Mouse (Mus musculus) limb, embryonic 15.5 days (tissue): ENCODE data around the gene Ankrd39. TPM values are rescaled to one million over a fixed set of nuclear protein-coding genes. Genes with fewer than 3 reads are reported as not detected.

Experiments
- ATAC-seq: fragments of 200-750 bp; cut with Nextera tagmentation; 2 replicates; pipeline ENCODE4 v1.8.0; 2017; ENCODE audit warnings: low read depth, moderate TSS enrichment; ENCODE audit not compliant: insufficient number of reproducible peaks, low FRiP score, low TSS enrichment
- H3K27ac ChIP-seq: fragments of 300-500 bp; sonication (generic); 2 replicates; pipeline ENCODE4 v1.5.1; 2015; ENCODE audit warnings: moderate library complexity, mild to moderate bottlenecking, inconsistent platforms
- H3K27me3 ChIP-seq: fragments of 300-500 bp; sonication (generic); 2 replicates; pipeline ENCODE4 v1.6.1; 2015; ENCODE audit warnings: inconsistent platforms
- H3K36me3 ChIP-seq: fragments of 300-500 bp; sonication (generic); 2 replicates; pipeline ENCODE4 v1.6.1; 2015; ENCODE audit warnings: inconsistent platforms
- H3K4me1 ChIP-seq: fragments of 300-500 bp; sonication (generic); 2 replicates; pipeline ENCODE4 v1.6.1; 2015; ENCODE audit warnings: inconsistent platforms
- H3K4me2 ChIP-seq: fragments of 300-500 bp; sonication (generic); 2 replicates; pipeline ENCODE4 v1.6.1; 2015; ENCODE audit warnings: mild to moderate bottlenecking, inconsistent platforms
- H3K4me3 ChIP-seq: fragments of 300-500 bp; sonication (generic); 2 replicates; pipeline ENCODE4 v1.5.1; 2015; ENCODE audit warnings: mild to moderate bottlenecking, inconsistent platforms
- H3K9ac ChIP-seq: fragments of 300-500 bp; sonication (generic); 2 replicates; pipeline ENCODE4 v1.6.1; 2015; ENCODE audit warnings: inconsistent platforms
- H3K9me3 ChIP-seq: fragments of 300-500 bp; sonication (generic); 2 replicates; pipeline ENCODE4 v1.6.1; 2016; ENCODE audit warnings: inconsistent platforms
- WGBS: fragments of 180-500 bp; shearing (Covaris S2); methylation state at CpG from one replicate; pipeline ENCODE4 v1.1.7; 2015; 5-methylcytosine and 5-hydroxymethylcytosine counted together
- polyA plus RNA-seq: library from polyadenylated mRNA; unstranded; fragments of >200 nt; fragmentation: Nextera tagmentation; extraction: Ambion mirVana; gene quantifications from 2 replicates; pipeline ENCODE4 v1.2.1, GENCODE M21; 2015

Gene Ankrd39
- polyA plus RNA-seq, 1 experiment from 2014 or later: 24.0 TPM

GRCm38 (mm10) chr1:36582211-36582610 lies 35.0 kb upstream of the Ankrd39 start:
- 85% methylated on average over 8 of the region's 8 CpGs for WGBS
- Histone ChIP-seq H3K9me3 (no peaks in the 10 kb centered on the region), H3K36me3 (no peaks in the 10 kb centered on the region), H3K4me1 (peaks cover 47% of the 10 kb centered on the region), H3K4me3 (no peak overlapping the region), H3K27me3 (no peaks in the 10 kb centered on the region), H3K4me2 (no peak overlapping the region), H3K27ac (peak overlapping the region; percentile 14; the same call in 1 of the 2 replicates), H3K9ac (no peak overlapping the region)
- ATAC-seq: no peak

GRCm38 (mm10) chr1:36581260-36581659 lies 34.0 kb upstream of the Ankrd39 start:
- Histone ChIP-seq H3K36me3 (no peaks in the 10 kb centered on the region), H3K9ac (no peak overlapping the region), H3K4me3 (no peak overlapping the region), H3K9me3 (no peaks in the 10 kb centered on the region), H3K27me3 (no peaks in the 10 kb centered on the region), H3K27ac (peak overlapping the region; percentile 89), H3K4me1 (peaks cover 53% of the 10 kb centered on the region), H3K4me2 (no peak overlapping the region)
- WGBS: 82% methylated on average over 5 of the region's 5 CpGs
- ATAC-seq: no peak

GRCm38 (mm10) chr1:36580384-36581207 lies 33.4 kb upstream of the Ankrd39 start:
- H3K4me3 ChIP-seq: peak overlapping the region; percentile 21
- ATAC-seq: peak; percentile 89
- H3K36me3 ChIP-seq: no peaks in the 10 kb centered on the region
- WGBS: under 1% methylated on average over 17 of the region's 17 CpGs
- no peaks in the 10 kb centered on the region for H3K27me3 ChIP-seq
- peaks cover 54% of the 10 kb centered on the region for H3K4me1 ChIP-seq
- H3K27ac ChIP-seq: peak overlapping the region; percentile 89
- H3K4me2 ChIP-seq: peak overlapping the region; percentile 44
- H3K9ac ChIP-seq: no peak overlapping the region
- H3K9me3 ChIP-seq: no peaks in the 10 kb centered on the region

- peaks cover 58% of the 10 kb centered on the region for H3K4me1 ChIP-seq
- peak overlapping the region; percentile 89 for H3K27ac ChIP-seq
- H3K4me3 ChIP-seq: peak overlapping the region; percentile 21; the same call in 1 of the 2 replicates
- ATAC-seq: peak; percentile 56
- no peaks in the 10 kb centered on the region for H3K27me3 ChIP-seq
- H3K9ac ChIP-seq: no peak overlapping the region
- H3K36me3 ChIP-seq: no peaks in the 10 kb centered on the region
- 8% methylated on average over 6 of the region's 6 CpGs for WGBS
- H3K9me3 ChIP-seq: no peaks in the 10 kb centered on the region
- peak overlapping the region; percentile 44 for H3K4me2 ChIP-seq
Measured at GRCm38 (mm10) chr1:36579974-36580383, 32.7 kb upstream of the Ankrd39 start.

- H3K4me1 ChIP-seq: peaks cover 65% of the 10 kb centered on the region
- 38% methylated on average over 6 of the region's 6 CpGs for WGBS
Measured at GRCm38 (mm10) chr1:36576991-36577675, 29.9 kb upstream of the Ankrd39 start.

GRCm38 (mm10) chr1:36575347-36575746 lies 28.1 kb upstream of the Ankrd39 start:
- Histone ChIP-seq H3K36me3 (no peaks in the 10 kb centered on the region), H3K9me3 (no peaks in the 10 kb centered on the region), H3K4me1 (peaks cover 58% of the 10 kb centered on the region), H3K4me2 (no peak overlapping the region), H3K4me3 (no peak overlapping the region), H3K27me3 (no peaks in the 10 kb centered on the region), H3K9ac (no peak overlapping the region), H3K27ac (no peak overlapping the region)
- 50% methylated on average over 6 of the region's 6 CpGs for WGBS
- no peak for ATAC-seq

More at GRCm38 (mm10) chr1:36576991-36577675, 29.9 kb upstream of the Ankrd39 start:
- Histone ChIP-seq H3K36me3 (no peaks in the 10 kb centered on the region), H3K4me2 (no peak overlapping the region), H3K9me3 (no peaks in the 10 kb centered on the region), H3K27me3 (no peaks in the 10 kb centered on the region), H3K27ac (no peak overlapping the region), H3K9ac (no peak overlapping the region), H3K4me3 (no peak overlapping the region)
- ATAC-seq: no peak

- 67% methylated on average over 5 of the region's 5 CpGs for WGBS
- Histone ChIP-seq H3K4me2 (no peak overlapping the region), H3K9ac (no peak overlapping the region), H3K36me3 (no peaks in the 10 kb centered on the region), H3K9me3 (no peaks in the 10 kb centered on the region), H3K27me3 (no peaks in the 10 kb centered on the region), H3K4me1 (peaks cover 55% of the 10 kb centered on the region), H3K27ac (peak overlapping the region; percentile 39), H3K4me3 (no peak overlapping the region)
- ATAC-seq: no peak; the same call in 1 of the 2 replicates
Measured at GRCm38 (mm10) chr1:36574196-36574955, 27.1 kb upstream of the Ankrd39 start.

- Histone ChIP-seq H3K4me1 (peaks cover 60% of the 10 kb centered on the region), H3K27ac (peak overlapping the region; percentile 39)
- 68% methylated on average over 8 of the region's 8 CpGs for WGBS
Measured at GRCm38 (mm10) chr1:36573524-36573923, 26.3 kb upstream of the Ankrd39 start.

GRCm38 (mm10) chr1:36572709-36573108 lies 25.5 kb upstream of the Ankrd39 start:
- no peak for ATAC-seq
- Histone ChIP-seq H3K9ac (no peak overlapping the region), H3K27ac (no peak overlapping the region), H3K27me3 (no peaks in the 10 kb centered on the region), H3K4me3 (no peak overlapping the region), H3K4me2 (no peak overlapping the region), H3K36me3 (no peaks in the 10 kb centered on the region), H3K9me3 (no peaks in the 10 kb centered on the region), H3K4me1 (peaks cover 68% of the 10 kb centered on the region)
- WGBS: 57% methylated on average over 1 of the region's 1 CpGs

More at GRCm38 (mm10) chr1:36573524-36573923, 26.3 kb upstream of the Ankrd39 start:
- Histone ChIP-seq H3K4me2 (no peak overlapping the region), H3K27me3 (no peaks in the 10 kb centered on the region), H3K36me3 (no peaks in the 10 kb centered on the region), H3K4me3 (no peak overlapping the region), H3K9me3 (no peaks in the 10 kb centered on the region), H3K9ac (no peak overlapping the region)
- ATAC-seq: no peak

- H3K4me1 ChIP-seq: peaks cover 65% of the 10 kb centered on the region
Measured at GRCm38 (mm10) chr1:36572140-36572700, 25.0 kb upstream of the Ankrd39 start.

GRCm38 (mm10) chr1:36571627-36572026 lies 24.4 kb upstream of the Ankrd39 start:
- Histone ChIP-seq H3K36me3 (no peaks in the 10 kb centered on the region), H3K27me3 (no peaks in the 10 kb centered on the region), H3K4me2 (no peak overlapping the region), H3K4me1 (peaks cover 61% of the 10 kb centered on the region), H3K4me3 (no peak overlapping the region), H3K27ac (no peak overlapping the region), H3K9ac (no peak overlapping the region), H3K9me3 (no peaks in the 10 kb centered on the region)
- 47% methylated on average over 6 of the region's 6 CpGs for WGBS
- ATAC-seq: no peak

More at GRCm38 (mm10) chr1:36572140-36572700, 25.0 kb upstream of the Ankrd39 start:
- Histone ChIP-seq H3K9me3 (no peaks in the 10 kb centered on the region), H3K27me3 (no peaks in the 10 kb centered on the region), H3K4me2 (no peak overlapping the region), H3K36me3 (no peaks in the 10 kb centered on the region), H3K9ac (no peak overlapping the region), H3K4me3 (no peak overlapping the region), H3K27ac (no peak overlapping the region)
- WGBS: 63% methylated on average over 2 of the region's 2 CpGs
- no peak for ATAC-seq
